Mouse (Mus musculus) telencephalon, adult 2 months (tissue): ENCODE measurements around the gene Depdc5.
"Not testable (repeated sequence)": the region's sequence is repeated elsewhere in the genome, so short reads cannot be mapped to it uniquely, and the experiment has no call there.

Experiments used
- DNase-seq: peaks from one replicate; pipeline ENCODE4 v3.0.0-alpha.2; 2011; ENCODE audit warnings: low read depth, low spot score

Depdc5 gene

DNA sequence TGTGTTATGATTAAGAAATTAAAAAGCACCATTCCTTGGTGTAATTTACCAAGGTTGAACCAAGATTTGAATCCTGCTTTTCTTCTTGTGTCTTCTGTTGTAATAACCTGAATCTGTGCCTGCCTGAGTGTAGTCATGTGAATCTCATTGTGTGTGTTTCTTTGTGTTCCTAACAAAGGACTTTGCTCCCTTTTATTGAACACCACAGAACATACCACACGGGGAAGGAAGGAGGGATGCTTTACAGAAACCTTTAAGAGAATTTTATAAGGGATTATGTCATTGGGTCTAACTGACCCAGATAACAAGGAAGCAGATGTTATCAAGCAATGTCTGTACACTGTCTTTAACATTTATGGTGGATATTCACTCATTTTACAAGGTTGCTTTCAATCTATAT is 44.0 kb downstream of the Depdc5 start:
- DNase-seq: no peak

DNA sequence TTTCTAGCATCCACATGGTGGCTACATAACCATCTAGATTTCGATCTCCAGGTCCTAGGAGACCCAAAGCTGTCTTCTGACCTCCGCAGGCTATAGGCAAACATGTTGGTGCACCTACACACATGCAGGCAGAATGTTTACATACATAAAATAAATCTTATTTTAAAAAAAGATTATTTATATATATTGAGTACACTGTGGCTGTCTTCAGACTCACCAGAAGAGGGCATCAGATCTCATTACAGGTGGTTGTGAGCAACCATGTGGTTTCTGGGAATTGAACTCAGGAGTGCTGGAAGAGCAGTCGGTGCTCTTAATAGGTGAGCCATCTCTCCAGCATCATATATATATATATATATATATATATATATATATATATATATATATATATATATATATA is 50.6 kb downstream of the Depdc5 start:
- no peak for DNase-seq

DNA sequence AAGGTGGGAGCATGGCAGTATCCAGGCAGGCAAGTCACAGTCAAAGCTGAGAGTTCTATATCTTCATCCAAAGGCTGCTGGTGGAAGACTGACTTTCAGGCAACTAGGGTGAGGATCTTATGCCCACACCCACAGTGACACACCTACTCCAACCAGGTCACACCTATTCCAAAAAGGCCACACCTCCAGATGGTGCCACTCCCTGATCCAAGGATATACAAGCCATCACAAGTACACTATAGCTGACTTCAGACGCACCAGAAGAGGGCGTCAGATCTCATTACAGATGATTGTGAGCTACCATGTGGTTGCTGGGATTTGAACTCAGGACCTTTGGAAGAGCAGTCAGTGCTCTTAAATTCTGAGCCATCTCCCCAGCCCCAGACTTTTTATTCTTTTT is 55.8 kb downstream of the Depdc5 start:
- not testable (repeated sequence) for DNase-seq

DNA sequence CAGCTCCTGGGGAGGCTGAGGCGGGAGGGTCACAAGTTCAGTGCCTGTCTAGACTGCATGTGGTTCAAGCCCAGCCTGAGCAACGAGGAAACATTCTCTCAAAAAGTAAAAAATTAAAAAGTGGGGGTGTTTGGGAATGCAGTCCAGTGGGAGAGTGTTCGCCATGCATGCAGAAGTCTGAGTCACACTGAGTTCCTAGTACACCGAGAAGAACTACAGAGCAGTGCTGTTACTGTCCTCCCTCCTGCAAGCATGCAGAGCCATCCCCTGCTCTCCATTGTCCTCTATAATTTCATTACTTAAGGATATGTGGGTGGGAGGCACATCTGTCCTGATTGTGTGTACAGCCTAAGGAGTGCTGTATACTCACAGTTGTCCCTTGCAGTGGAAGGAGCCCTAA is 59.4 kb downstream of the Depdc5 start:
- DNase-seq: no peak

DNA sequence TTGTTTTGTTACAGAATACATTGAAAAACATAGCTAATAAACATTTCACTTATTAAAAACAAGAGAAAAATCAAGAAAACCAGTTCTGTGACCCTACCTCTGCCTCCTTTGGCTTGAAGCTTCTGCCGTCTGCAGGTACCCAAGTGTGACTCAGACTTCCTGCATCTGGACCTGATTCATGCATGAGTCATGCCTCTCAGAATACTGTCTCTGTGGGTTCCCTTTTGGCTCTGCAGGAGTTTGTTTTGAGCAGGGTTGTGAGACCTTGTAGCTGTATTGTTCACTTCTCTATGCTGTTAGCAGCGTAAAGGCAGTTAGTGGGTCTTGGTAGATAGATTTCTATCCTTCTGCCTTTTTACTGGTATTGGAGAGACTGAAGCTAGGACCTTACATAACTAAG is 67.3 kb downstream of the Depdc5 start:
- peak; percentile 80 for DNase-seq

DNA sequence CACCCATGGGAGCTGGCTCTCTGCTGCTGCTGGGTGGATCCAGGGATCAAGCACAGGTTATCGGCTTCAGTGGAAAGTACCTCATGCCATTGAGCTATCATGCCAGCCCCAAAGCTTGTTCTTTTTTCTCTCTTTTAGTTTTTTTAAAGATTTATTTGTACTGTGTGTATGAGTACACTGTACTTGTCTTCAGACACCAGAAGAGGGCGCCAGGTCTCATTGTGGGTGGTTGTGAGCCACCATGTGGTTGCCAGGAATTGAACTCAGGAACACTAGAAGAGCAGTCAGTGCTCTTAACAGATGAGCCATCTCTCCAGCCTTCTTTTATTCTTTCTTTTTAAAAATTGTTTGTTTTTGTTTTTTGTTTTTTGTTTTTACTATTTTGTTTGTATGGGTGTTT is 71.2 kb downstream of the Depdc5 start:
- no peak for DNase-seq

DNA sequence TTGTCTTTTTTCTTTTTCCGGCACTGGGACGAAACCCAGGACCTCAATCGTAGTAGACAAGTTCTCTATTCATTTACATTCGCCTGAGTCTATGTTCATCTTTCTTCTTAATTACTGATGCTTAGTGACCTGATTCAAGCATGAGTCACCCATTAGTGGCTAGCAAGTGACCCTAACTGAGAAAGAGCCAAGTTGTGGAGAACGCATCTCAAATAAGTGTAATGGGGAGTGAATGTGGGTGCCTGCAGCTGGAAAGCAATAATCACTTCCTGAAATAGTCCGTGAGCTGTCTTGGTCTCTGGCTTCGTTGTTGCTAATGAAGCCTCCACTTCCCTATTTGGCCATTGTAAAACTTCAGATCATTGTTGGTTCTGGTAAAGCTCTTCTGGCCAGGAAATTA is 77.1 kb downstream of the Depdc5 start:
- DNase-seq: no peak

DNA sequence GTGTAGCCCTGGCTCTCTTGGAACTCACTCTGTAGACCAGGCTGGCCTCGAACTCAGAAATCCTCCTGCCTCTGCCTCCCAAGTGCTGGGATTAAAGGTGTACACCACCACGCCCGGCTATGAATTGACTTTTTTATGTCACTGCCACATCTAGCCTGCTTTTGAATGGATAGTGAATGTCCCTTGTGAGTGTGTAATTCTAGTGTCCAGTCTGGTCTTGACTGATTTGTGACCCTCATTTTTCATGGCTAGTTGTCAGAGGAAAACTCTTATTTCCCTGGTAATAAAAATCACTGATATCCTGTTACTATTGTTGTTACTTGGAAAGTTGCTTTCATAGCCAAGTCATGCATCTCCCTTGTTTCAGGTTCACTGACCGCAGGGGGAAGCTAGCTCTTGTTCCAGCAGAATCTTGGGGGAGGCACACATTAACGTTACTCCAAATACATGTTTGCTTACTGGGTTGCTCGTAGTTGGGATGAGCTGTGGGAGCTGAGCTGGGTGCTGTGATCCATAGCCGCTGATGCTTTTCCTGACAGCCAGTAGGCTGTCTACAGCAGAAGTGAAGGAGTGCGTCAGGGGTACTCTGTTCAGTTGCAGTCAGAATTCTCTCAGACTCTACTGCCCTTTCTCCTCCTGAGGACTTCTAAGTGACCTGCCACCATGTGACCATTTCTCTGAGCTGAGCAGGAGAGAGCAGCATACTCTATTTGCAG is 77.9 kb downstream of the Depdc5 start:
- no peak for DNase-seq

DNA sequence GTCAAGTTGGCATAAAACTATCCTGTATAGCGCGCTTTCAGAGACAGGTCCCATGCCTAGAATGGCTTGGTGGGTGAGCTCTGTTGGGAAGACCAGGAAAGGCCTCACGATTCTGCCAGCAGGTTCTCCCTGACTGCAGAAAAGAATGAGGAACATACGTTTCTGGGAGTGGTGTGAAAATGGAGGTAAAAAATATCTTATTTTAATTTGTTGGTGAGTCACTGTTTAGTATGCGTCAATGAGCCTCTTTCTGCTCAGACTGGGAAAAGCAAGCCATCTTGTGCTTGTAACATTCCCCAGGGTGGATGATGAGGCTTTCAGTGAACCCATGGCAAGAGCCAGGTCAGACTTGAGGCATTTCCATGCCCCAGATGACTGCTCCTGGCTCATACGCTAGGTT is 86.6 kb downstream of the Depdc5 start:
- DNase-seq: peak; percentile 72

DNA sequence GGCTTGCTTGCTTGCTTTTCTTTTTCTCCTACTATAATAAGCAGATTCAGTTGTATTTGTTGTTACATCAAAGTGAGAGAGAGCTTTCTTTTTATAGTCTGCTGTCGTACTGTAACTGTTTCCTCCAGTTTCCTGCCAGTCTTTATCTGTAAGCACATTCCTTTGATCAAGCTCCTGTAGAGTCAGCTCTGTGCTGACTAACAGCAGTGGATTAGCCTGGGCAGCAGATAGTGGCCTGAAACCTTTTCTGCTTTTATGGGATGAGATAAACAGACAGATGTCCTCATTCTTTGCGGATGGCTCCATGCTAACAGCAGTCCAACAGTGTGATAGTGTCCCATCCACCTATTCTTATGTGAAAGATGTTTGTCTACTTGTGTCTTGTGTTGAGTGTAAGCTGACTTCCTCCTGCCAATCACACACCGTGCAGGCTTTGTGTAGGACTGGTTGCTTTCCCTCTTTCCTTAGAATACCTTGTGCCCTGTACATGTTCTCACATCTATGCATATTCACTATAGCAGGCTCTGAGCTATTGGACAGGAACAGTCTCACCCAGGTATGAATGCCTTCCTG is 87.3 kb downstream of the Depdc5 start:
- DNase-seq: peak; percentile 15

DNA sequence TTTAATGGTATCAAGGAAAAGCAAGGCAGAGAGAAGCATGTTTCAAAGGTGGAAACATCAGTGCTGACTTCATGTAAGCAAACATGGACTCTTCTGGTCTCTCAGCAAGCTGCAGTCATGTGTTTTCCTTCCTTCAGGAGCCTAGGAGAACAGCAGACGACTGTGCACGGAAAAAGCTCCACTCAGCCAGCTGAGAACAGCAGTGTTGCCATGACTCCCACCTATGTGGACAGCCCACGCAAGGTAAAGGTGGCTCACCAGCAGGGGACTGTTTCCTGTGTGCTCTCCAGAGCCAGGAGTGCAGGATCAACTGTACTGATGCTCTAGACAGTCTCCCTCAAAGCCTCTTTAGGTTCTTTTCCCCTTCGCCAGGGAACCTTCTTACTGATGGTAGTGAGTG is 92.2 kb downstream of the Depdc5 start:
- no peak for DNase-seq

DNA sequence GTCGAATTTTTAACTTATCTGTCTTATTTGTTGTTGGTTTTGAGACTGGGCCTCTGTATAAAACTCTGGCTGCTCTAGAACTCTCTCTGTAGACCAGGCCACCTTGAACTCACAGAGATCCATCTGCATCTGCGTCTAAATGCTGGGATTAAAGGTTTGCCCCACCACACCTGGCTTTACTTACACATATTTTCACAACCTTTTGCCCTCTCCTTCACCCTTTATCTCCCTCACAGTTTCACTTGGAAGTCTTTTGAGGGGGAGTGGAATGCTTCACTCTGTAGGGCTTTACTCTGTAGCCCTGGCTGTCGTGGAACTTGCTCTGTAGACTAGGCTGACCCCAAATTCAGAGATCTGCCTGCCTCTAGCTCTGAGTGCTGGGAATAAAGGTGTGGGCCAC is 98.1 kb downstream of the Depdc5 start:
- no peak for DNase-seq

DNA sequence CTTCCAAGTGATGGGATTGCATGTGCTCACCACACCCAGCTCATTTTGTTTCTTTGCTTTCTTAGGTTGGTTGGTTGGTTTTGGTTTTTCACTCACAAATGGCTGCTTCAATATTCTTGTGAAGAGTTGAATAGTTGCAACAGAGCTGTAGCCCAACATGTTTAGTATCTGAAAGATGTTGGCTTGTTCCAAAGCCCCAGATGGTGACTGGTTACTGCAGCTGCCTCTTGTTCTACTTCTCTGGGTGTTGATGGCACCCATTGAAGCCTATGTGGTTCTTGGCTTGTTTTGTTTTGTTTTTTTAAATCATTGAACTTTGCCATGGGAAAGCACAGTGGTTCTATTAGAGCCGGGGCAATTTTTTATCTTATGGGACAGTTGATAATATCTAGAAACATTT is 99.1 kb downstream of the Depdc5 start:
- no peak for DNase-seq

DNA sequence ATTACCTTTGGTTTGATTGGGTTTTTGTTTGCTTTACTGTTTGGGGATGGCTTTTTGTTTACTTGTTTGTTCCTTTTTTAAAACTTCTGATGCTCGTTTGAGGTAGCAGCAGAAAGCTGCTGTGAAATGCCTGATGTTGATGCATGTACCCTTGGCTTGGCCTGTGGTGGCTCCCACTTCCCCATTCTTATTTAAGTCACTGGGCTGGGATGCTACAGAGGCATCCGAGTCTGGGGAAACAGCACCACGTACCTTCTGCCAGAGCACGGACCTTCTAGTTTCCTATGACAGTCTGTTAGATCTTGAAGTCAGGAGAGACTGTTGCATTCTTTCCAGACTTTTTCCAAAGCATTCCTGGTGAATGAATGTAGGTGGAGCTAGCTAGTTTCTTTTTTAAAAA is 113.0 kb downstream of the Depdc5 start:
- no peak for DNase-seq

DNA sequence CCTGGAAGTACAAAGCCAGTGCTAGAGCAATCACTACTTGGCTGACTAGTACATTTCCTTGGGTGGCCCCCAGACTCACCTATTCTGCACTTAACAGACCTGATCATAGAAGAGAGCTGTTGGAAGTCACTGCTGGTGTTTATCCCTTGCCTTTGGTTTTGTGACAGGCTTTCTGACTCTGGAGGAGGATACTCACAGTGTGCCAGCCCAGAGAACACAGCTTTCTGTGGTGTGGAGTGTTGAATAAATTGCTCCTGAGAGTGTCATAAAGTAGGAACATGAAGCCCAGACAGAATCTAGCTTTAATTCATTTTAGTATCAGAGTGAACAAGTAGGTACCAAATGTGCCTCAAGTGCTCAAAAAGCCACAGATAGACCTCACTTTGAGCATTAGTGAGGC is 113.7 kb downstream of the Depdc5 start:
- no peak for DNase-seq

DNA sequence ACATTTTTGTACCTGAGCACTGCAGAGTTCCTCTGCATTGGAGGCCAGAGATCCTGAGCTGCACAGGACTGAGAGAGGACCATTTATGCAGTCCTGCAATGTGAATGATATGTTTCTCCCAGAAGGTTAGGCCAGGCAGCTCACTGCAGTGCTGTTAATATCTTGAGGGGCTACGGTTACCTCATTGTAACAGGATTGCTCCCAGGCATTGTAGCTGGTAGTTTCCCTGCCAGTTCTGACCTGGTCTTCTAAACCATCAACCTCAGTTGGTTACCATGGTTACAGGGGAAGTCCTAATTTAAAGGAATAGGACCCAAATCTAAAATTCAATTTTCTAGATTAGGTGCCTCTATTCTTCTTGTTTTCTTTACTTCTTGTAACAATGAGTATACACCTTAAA is 121.9 kb downstream of the Depdc5 start:
- no peak for DNase-seq

DNA sequence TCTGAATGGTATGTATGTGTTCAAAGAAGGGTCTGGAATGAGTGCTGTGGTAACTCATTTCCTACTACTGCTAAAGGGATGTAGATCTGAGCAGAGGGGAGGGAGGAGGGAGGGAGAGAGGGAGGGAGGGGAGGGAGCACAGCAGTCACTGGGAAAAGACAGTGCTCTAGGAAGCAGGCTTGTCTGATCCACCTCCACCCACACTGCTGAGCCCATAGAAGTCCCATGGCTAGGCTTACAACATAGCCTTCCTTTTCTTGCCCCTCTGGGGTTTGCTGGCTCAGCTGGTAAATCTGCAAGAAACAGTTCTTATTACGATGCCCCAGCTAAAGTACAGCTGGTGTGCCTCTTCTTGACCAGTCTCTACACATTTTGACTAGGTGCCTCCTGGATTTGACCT is 124.4 kb downstream of the Depdc5 start:
- no peak for DNase-seq

DNA sequence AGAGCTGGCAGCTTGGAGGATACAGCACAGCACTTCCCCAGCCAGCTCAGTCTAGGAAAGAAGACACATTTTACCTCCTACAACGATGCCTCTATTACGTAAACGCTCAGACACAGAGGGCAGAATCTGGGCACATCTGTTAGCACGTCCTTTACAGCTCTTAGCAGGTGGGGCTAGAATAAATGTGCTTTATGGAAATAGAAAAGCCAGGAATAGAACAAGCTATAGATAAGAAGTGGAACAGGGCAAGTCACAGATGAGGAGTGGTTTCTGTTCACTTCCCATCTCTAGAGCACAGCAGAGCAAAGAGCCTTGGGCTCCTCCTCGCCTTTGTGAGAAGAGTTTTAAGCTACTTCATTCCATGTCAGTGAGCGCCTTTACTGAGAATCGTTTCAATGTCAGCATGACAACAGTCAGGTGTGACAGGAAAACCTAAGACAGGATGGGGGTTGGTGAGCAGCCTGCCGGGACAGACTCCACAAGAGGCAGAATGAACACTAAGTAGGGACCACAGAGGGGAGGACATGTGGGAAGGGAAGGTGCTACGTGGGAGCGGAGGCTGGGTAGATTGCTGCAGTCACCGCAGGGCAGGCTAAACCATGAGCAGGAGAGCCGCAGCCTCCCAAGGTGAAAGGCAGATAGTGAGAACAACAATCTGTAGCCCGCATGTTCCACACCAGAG is 126.6 kb downstream of the Depdc5 start:
- peak; percentile 96 for DNase-seq

DNA sequence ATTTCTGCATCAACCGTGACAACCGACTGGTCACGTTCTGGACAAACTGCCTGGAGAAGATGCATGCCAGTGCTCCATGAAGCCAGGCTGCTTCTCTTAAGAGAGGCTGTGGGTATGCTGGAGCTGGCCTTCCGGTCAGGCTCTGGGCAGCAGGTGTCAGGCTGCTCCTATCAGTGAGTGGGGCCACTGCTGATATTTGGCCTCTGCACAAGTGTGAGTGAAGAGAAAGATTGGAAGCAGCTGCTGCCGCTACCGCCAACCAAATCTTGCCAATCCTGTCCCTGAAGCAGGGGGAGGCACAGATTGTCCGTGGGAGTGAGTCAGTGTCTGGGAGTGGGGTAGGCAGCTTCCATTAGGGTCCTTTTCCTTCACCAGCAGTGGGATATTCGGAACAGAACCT is 127.7 kb downstream of the Depdc5 start:
- peak; percentile 87 for DNase-seq

DNA sequence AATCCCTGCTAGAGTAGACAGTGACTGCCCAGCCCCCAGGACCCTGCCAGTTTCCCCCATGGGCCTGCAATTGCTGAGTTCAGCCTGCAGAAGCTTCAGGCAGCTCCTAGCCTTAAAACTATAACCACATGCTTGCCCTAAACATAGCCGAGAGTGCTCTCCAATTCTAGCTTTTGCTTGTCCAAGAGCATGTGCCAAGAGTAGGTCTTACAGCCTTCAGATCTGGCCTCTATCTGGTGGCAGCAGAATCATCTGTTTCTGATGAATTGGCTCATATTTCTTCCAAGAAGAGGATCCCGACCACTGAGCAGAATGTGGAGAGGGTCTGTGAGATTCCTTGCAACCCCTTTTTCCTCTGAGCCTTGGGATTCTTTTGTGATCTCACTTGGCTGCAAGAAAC is 131.0 kb downstream of the Depdc5 start:
- DNase-seq: no peak

DNA sequence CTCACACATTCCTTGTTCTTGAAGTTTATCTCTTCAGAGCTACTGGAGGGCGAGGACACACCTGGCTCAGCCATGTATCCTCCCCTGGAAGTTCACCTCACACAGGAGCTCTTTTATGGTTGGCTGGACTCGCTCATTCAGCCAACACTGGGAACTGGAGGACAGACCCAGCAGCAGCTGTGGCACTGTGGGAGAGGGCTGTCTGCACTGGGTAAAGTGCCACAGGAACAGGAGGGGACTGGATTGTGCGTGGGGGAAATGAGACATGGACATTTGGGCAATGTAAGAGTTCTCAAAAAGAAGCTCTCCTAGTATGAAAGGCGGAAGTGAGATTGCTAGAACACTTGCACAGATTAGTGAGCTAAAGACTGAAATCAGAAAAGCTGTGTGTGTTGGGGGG is 132.3 kb downstream of the Depdc5 start:
- no peak for DNase-seq

DNA sequence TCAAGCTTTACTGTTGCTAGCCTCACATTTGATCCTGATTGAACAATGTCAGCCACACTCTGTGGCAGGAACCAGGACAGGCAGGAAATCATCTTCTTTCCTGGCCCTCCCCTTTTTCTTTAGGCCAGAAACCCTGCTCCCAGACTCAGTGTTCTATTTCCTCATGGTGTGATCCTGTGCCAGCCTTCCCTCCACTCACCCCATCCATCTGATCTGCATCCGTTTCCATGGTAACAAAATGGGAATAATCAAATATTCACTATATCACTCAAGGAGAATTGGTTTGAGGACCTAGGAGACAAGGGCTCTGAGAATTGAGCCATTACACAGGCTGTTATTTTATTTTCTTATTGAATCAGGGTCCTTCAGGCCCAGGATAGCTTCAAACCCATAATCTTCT is 133.1 kb downstream of the Depdc5 start:
- no peak for DNase-seq

DNA sequence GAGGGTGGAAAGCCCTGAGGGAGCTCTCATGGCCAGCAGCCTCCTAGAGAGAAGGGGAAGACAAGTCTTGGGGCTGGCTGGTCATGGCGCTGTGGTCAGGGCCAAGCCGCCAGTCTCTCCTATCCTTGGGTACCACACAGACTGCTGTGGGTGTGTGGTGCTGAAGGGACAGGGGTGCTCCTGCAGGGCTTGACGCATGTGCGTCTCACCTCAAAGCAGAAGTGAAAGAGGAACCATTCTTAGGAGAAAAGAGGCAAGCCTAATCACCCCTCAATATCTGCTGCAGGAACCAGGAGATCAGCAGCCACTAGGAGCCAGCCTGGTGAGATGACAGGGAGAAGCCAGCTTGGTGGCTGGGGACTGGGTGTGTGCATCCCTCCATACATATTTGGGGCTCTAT is 134.2 kb downstream of the Depdc5 start:
- DNase-seq: no peak
